Mouse (Mus musculus): ENCODE data around the gene Pcnp. TPM values are rescaled to one million over a fixed set of nuclear protein-coding genes. Genes with fewer than 3 reads are reported as not detected.

Gene Pcnp
- polyA plus RNA-seq (2017; shearing (Covaris generic)), result 109 TPM

DNA sequence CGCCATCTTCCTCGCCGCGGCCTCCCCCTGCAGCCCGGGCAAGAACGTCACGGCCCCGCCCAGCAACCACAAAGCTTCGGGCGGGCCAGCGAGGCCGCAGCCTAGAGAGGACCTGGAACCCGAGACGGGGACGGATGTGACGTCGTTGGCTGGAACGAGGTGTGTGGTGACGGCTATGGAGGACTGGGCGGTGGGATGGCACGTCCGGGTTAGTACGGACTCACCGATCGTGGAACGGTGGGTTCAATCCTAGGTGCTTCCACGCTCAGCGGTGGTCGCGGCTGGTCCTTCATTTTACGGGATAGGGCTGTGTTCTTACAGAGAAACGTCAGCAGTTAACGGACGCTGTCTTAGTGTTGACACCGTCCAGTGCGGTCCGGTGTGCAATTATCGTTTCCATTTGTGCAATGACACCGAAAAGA lies at the start of gene Pcnp:
Gene Pcnp (minus strand): TSS at position 79 of the 422 bp plus-strand sequence.

DNA sequence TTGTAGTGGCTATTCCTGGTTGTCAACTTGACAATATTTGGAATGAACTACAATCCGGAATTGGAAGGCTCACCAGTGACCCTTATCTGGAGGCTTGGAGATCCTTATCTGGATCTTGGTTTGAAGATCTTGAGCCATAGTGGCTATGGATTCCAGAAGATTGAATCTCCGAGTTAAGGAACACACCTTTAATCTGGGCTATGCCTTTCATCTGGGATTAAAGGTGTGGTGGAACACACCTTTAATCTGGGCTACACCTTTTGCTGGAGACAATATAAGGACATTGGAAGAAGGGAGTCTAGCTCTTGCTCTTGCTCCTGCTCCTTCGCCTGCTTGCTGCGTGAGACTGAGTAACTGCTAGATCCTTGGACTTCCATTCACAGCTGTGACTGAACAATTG lies 18.5 kb upstream of the Pcnp start, which contains the start of gene Senp7:
Gene Senp7 (plus strand): TSS at position 301 of the 400 bp plus-strand sequence.

DNA sequence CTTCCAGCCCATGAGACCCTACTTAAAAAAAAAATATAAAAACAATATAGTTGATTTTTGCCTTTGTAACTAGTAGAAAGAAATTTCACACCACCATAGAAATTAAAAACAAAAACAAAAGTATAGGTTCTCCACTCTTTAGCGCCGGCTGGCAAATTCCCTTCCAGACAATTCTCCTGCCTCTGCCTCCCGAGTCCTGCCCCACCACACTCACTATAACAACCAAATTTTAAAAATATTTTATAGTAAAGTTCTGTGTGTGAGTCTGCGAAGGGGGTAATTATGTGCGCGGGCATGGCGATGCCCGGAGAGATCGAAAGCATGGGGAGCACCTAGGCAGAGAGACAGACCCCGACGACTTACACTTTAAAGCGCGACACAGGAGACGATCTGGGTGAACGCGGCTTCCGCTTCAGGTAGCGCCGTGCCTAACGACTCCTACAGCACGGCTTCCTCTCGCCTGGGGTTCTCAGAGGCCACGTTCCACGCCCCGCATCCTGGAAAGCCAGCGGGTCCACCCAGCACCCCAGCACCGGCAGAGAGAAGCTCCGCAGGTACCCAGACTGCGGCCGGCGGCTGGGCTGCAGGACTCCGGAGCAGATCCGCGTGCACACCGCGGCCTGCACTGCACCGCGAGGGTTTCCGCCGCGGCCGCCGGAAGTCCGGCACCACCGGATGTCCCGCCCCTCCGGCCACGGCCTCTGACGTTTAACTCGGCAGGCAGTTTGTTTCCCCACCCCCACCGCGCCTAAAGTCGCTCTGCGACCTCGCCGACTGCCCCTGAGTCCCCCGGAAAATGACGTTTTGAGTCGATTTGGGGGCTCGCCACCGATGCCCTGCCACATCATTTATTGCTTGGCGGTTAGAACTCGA lies 7.8 kb upstream of the Pcnp start, which contains the start of gene Trmt10c:
Gene Trmt10c (minus strand): TSS at position 682 of the 873 bp plus-strand sequence.

DNA sequence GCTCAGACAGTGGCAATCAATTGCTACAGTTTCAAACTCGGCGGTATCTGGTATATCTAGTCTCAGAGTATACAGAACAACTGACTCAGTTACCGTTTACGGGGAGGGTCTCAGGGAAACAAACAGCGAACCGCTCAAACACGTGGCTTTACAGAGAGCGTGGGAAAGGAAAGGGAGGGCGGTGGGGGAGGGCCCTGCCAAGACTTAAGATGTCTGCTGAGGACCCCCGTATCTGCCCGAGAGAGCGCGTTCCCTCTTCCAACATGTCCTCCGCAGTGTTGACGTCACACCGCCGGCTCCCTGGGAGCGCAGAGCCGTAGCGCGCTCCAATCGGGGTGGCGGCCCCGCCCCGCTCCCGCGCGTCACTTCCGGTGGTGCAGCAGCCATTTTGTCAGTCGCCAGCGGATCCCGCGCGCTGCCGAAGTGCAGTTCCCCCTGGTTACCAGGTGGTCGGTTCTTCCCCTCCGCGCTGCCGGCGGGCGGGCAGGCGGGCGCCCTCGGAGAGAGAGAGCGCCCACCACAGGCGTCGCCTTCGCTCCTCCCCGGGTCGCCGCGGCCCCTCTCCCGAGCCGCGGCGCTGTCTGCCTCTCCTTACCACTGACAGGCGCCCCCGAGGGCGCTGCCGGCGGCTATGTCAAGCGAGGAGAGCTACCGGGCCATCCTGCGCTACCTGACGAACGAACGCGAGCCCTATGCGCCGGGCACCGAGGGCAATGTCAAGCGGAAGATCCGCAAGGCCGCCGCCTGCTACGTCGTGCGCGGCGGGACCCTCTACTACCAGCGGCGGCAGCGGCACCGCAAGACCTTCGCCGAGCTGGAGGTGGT lies 55.9 kb downstream of the Pcnp start, which contains the start of gene Zbtb11:
Gene Zbtb11 (plus strand): TSS at position 453 of the 825 bp plus-strand sequence.

DNA sequence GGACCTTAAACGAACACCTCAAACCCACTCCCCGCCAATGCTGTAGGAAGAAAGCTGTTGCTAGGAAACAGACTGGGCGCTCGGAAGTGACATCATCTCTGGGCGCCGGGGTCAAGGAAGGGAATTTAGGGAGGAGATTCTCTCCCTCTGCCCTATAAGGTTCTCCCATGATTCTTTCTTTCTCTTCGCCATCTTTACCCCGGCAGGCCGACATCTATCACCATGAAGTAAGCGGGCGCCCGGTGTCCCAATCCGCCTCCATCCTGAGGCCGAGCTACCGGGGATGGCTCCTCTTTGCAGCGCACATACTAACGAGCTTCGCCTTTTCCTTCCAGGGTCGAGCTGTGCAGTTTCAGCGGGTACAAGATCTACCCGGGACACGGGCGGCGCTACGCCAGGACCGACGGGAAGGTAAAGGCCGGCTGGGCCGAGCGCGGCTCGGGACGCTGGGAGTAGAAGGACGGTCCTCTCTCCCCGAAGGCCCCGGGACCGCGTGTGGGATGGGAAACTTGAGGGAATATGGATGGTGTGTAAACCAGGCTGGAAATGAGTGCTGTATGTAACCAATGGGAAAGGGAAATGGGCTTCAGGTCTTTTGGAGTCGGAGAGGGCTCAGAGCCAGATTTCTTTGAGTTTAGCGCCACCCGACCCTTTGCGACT lies 63.2 kb downstream of the Pcnp start, which contains the start of gene Rpl24:
Gene Rpl24 (plus strand): TSS at position 64 of the 660 bp plus-strand sequence.

Other genes starting within 250 kb of the Pcnp start
- gene Nfkbiz, start 190.8 kb downstream of the Pcnp start, polyA plus RNA-seq (2017; shearing (Covaris generic)), result 81.6 TPM
- gene Nxpe3, start 134.5 kb downstream of the Pcnp start, polyA plus RNA-seq (2017; shearing (Covaris generic)), result 31.1 TPM
- 35.4 TPM for gene Cep97, start 94.9 kb downstream of the Pcnp start, polyA plus RNA-seq (2017; shearing (Covaris generic))
- 617 TPM for gene Rpl24, start 63.5 kb downstream of the Pcnp start, polyA plus RNA-seq (2017; shearing (Covaris generic))
- gene Zbtb11, start 55.9 kb downstream of the Pcnp start, polyA plus RNA-seq (2017; shearing (Covaris generic)), result 36.3 TPM
- gene Trmt10c, start 8.1 kb upstream of the Pcnp start, polyA plus RNA-seq (2017; shearing (Covaris generic)), result 34.3 TPM
- gene Senp7, start 18.6 kb upstream of the Pcnp start, polyA plus RNA-seq (2017; shearing (Covaris generic)), result 56.5 TPM
- gene Impg2, start 174.6 kb upstream of the Pcnp start, polyA plus RNA-seq (2017; shearing (Covaris generic)), result 0.25 TPM

All from CD4-positive, CD25-positive, alpha-beta regulatory T cell (primary cell).